Mouse (Mus musculus): ENCODE results near the gene Olfr368. TPM values are rescaled to one million over a fixed set of nuclear protein-coding genes. Genes with fewer than 3 reads are reported as not detected.

Gene Olfr368
- total RNA-seq (2017) = not detected in 2 replicates

DNA sequence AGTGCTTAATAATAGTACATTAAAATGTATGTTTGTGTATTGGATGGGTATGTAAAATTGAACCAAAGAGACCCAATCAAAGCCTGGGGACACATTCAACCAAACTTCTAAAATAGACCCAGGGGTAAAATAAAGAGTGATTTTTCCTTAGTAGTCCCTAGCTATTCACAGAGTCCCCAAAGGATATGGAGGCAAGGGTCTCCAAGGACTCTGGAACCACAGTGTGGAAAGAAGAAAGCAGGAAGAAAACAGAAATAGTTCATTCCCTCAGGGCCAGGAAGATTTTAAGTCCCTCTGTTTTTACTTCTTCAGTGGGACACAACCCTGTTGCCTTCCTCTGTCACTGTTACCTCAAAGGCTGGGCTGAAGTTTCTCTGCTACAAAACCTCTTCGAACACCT lies at the start of gene Olfr368:
Gene Olfr368 (plus strand): TSS at position 301 of the 400 bp plus-strand sequence.
- ATAC-seq (replicated peaks in 1 of 2; ENCODE audit: insufficient read depth in 1 of 2, low FRiP score in 2 of 2, low TSS enrichment in 1 of 2, low read depth in 1 of 2, poor library complexity in 2 of 2, severe bottlenecking in 2 of 2) = no peak

DNA sequence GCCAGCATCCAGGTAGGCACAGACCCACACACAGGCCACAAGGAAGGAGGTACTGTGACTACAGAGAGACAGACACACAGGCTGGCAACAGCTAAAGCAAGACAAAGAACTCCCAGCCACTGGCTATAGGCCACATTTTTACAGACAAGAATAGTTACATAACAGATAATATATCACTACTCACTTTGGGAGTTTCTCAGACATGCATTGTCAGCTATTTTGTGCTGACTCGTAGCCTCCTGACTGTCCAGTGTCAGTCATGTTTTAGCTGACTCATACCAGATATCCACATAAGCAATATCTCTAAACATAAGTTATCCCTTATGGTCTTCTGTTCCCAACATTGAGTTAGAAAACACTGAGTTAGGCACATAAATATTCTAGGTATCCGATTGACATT lies 7.0 kb downstream of the Olfr368 start:
- no peak for ATAC-seq (replicated peaks in 1 of 2; ENCODE audit: insufficient read depth in 1 of 2, low FRiP score in 2 of 2, low TSS enrichment in 1 of 2, low read depth in 1 of 2, poor library complexity in 2 of 2, severe bottlenecking in 2 of 2)

DNA sequence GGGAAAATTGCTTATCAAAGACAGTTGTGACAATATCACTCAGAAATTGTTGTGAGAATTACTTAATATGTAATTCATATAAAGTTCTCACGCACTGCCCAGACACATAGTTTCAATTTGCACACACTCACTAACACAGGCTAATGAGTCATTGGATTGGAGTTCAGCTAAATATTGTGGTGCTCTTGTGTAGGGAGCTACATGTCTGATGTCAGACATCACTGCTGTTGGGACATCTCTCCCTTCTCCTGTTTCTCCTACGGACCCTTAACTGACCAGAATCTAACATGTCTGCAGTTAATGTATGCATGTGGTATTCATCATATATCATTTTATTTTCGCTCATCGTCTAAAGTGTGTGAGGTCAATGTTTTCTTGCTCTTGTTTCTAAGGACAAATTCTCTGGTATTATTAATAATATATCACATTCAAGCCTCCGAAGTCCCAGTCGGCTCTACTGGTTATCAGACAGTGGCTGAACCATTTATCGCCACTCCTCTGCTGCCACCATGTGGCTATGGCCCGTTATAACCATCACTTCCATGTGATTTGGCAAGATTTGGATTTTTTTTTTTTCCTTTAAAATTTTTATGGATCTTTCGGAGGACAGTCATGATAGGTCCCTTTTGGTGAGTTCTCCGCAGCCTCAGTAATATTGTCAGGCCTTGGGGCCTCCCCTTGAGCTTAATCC lies 12.3 kb downstream of the Olfr368 start:
- ATAC-seq (replicated peaks in 1 of 2; ENCODE audit: insufficient read depth in 1 of 2, low FRiP score in 2 of 2, low TSS enrichment in 1 of 2, low read depth in 1 of 2, poor library complexity in 2 of 2, severe bottlenecking in 2 of 2) = peak; percentile 59 to 60; a peak in 2 of 4 replicates

DNA sequence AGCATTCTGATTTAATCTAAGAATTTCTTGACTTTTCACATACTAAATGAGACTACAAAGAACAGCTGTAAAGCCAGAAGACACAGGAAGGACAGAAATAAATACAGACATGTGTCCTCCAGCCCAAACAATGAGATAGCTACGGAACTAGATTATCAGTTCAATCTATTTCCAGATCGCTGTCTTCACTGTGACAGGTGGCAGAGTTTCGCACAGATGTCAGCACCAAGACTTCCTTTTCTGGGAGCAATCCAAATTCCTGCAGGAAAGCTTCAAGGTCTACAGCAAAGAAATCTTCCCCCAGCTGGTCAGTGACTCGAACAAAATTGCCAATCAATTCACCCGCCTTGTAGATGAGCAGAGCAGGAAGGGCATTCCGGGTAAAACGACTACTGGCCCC lies 25.4 kb downstream of the Olfr368 start:
- ATAC-seq (replicated peaks in 1 of 2; ENCODE audit: insufficient read depth in 1 of 2, low FRiP score in 2 of 2, low TSS enrichment in 1 of 2, low read depth in 1 of 2, poor library complexity in 2 of 2, severe bottlenecking in 2 of 2) = no peak

DNA sequence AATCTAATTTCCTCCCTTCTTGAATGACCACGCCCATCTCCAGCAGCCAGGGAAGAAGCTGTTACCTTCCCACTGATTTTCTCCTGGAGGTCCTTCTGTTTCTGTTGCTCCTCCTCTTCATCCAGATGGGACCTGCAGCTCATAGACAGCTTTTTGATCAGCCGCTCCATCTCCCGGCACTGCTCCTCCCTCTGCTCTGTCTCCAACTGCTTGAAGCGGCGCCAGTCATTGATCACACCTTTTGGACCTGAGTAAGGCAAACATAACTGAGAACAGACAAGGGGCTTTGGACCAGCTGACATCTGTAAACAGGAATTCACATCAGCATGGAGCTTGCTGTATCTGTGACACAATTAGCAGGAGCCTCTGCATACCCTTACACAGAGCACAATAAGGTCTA lies 29.3 kb downstream of the Olfr368 start:
- no peak for ATAC-seq (replicated peaks in 1 of 2; ENCODE audit: insufficient read depth in 1 of 2, low FRiP score in 2 of 2, low TSS enrichment in 1 of 2, low read depth in 1 of 2, poor library complexity in 2 of 2, severe bottlenecking in 2 of 2)

DNA sequence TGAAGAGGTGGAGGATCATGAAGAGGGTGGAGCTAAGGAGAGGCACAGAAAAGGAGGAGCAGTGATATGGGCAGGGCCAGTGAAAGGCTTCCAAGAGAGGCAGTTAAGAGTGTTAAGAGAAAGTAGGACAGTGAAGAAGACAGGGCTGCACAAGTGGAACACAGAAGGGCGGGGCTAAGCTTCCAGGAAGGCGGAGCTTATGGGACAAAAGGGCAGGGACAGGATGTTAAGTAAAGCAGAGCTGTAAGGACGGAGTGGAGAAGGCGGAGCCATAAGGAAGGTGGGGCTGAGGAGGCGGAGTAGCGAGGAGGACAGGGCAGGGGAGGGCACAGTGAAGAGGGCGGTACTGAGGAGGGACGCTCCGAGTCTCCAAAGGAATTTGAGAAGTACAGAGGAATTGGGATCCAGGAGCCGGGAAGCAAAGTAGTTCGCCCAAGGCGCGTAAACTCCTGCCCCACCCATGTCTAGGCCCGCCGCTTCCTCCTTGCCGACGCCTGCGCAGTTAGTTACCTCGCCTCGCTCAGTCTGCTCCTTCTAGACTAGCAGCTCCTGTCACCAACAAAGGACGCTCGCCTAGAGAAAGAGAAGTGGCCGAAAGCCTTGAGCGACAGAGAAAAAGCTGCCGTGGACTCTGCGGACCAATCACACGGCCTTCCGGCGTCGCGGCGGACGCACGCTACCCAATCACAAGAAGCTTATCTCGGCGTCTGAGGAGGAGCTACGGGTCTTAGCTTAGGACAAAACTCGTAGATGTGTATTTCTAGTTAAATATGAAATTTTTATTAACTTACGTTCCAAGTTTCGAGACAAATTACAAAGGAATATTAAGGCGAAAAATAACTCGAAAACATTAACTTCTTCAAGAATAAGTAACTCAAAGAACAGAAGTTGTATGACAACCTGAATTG lies 32.6 kb downstream of the Olfr368 start, which contains the start of gene Pdcl:
Gene Pdcl (minus strand): TSS at position 700 of the 908 bp plus-strand sequence.
- peak; percentile 97 for ATAC-seq (replicated peaks in 1 of 2; ENCODE audit: insufficient read depth in 1 of 2, low FRiP score in 2 of 2, low TSS enrichment in 1 of 2, low read depth in 1 of 2, poor library complexity in 2 of 2, severe bottlenecking in 2 of 2)

DNA sequence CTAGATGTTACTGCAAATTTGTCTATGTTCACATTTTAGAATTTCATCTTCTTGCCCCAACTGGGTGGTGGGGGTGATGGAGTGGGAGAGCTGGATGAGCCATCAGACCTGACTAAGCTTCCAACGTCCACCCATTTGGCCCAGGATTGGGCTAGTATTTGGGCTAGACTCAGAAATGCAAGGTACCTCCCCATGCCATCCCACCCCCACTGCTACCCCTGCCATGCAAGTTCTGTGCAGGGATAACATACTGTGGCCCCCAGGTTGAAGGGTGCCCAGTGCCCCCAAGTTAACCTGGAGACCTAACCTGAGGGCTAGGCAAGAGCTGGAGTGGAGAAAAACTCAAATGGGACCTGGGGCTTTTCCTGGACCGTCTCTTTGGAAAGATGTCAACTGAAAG lies 33.6 kb downstream of the Olfr368 start:
- no peak for ATAC-seq (replicated peaks in 1 of 2; ENCODE audit: insufficient read depth in 1 of 2, low FRiP score in 2 of 2, low TSS enrichment in 1 of 2, low read depth in 1 of 2, poor library complexity in 2 of 2, severe bottlenecking in 2 of 2)

DNA sequence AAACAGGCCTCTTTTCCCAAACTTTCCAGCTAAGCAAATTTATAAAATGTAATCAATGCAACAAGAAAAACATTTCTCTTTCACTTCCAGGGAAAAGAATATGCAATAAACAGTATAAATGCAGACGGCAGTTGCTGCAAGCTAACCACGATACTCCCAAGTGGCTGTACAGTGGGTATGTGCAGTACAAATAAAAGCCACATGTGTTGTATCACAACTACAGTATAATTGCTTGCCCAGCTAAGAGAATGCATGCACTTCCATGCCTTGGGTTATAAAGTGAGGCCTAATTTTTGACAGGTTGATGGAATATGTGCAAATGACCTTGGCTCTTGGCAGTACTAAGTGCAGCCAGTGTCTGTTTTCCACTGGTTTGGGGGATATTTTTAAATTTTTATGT lies 44.3 kb downstream of the Olfr368 start:
- no peak for ATAC-seq (replicated peaks in 1 of 2; ENCODE audit: insufficient read depth in 1 of 2, low FRiP score in 2 of 2, low TSS enrichment in 1 of 2, low read depth in 1 of 2, poor library complexity in 2 of 2, severe bottlenecking in 2 of 2)

DNA sequence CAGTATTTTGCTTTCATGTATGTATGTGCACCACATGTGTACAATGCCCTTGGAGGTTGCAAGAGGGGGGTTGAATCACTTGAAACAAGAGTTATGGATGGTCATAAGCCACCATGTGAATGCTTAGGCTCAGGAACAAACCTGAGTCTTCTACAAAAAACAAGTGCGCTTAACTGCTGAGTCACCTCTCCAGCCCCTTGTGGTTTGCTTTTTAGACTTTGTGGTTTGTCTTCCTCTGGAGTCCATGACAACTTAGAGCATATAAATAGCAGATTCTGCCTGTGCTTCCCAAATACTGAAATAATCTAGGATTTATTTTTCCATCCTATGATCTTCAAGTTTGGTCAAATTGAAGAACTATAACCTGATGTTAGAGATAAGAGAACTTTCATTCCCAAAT lies 49.7 kb downstream of the Olfr368 start:
- peak; percentile 81 to 86 for ATAC-seq (replicated peaks in 1 of 2; ENCODE audit: insufficient read depth in 1 of 2, low FRiP score in 2 of 2, low TSS enrichment in 1 of 2, low read depth in 1 of 2, poor library complexity in 2 of 2, severe bottlenecking in 2 of 2)

DNA sequence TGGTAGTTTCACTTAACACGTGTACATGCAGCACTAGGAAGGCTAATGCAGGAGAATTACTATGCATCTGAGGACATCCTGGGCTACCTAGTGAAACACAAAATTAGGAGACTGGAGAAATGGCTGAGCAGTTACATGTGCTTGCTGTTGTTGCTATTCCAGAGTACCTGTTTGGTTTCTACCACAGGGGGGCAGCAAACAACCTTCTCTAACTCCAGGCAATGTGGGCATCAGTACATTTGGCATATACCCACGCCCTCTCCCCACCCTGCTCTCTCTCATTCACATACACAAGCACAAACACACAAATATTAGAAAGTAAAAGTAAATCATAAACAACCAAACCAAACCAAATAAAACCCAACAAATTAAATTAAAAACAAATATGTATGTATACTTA lies 53.9 kb downstream of the Olfr368 start:
- peak; percentile 83 to 88 for ATAC-seq (replicated peaks in 1 of 2; ENCODE audit: insufficient read depth in 1 of 2, low FRiP score in 2 of 2, low TSS enrichment in 1 of 2, low read depth in 1 of 2, poor library complexity in 2 of 2, severe bottlenecking in 2 of 2)

Other genes with a start within 250 kb of the Olfr368 start
- gene Olfr361, start 237.2 kb upstream of the Olfr368 start, total RNA-seq (2017) = not detected in 2 replicates
- not detected in 2 replicates for gene Olfr362, start 208.6 kb upstream of the Olfr368 start, total RNA-seq (2017)
- gene Olfr364-ps1, start 187.2 kb upstream of the Olfr368 start, total RNA-seq (2017) = not detected in 2 replicates
- gene Olfr365, start 138.3 kb upstream of the Olfr368 start, total RNA-seq (2017) = not detected in 2 replicates
- not detected in 2 replicates for gene Olfr366, start 114.9 kb upstream of the Olfr368 start, total RNA-seq (2017)
- gene Pdcl, start 32.8 kb downstream of the Olfr368 start, total RNA-seq (2017) = 86.7 and 102 TPM in 2 replicates
- gene Rc3h2, start 96.4 kb downstream of the Olfr368 start, total RNA-seq (2017) = 46.2 and 64.5 TPM in 2 replicates
- gene Zbtb26, start 116.6 kb downstream of the Olfr368 start, total RNA-seq (2017) = 14.3 and 14.8 TPM in 2 replicates
- gene Zbtb6, start 116.7 kb downstream of the Olfr368 start, total RNA-seq (2017) = 27.0 and 28.9 TPM in 2 replicates
- 58.7 and 83.3 TPM in 2 replicates for gene Rabgap1, start 116.8 kb downstream of the Olfr368 start, total RNA-seq (2017)
- gene Gpr21, start 189.8 kb downstream of the Olfr368 start, total RNA-seq (2017) = 1.2 and 1.6 TPM in 2 replicates